Mouse (Mus musculus) MEL (cell line): ENCODE results near the gene Cntnap2. TPM values are rescaled to one million over a fixed set of nuclear protein-coding genes. Genes with fewer than 3 reads are reported as not detected.

Experiments used
- DNase-seq: peaks from one replicate; pipeline ENCODE4 v3.0.0; 2011; ENCODE audit warnings: low read depth, low spot score
- H3K27ac ChIP-seq: 2 replicates; pipeline ENCODE4 v1.5.1; 2012; ENCODE audit warnings: low read depth, mild to moderate bottlenecking, control low read depth, low read length, moderate library complexity; ENCODE audit not compliant: control insufficient read depth
- H3K27me3 ChIP-seq, 2 experiments: fragments of 150-350 bp in 1 of 2; sonication (generic) in 1 of 2; 2 replicates each; pipeline ENCODE4 v1.6.1; 2012; ENCODE audit warnings: low read length in 2 of 2, mild to moderate bottlenecking in 2 of 2, improper control_type of control experiment in 1 of 2, moderate library complexity in 1 of 2; ENCODE audit not compliant: insufficient read depth in 2 of 2, control insufficient read depth in 1 of 2
- H3K36me3 ChIP-seq, 2 experiments: 2 replicates each; pipeline ENCODE4 v1.6.1; 2012 to 2014; ENCODE audit warnings: low read length in 2 of 2, improper control_type of control experiment in 1 of 2, inconsistent platforms in 1 of 2, mild to moderate bottlenecking in 1 of 2; ENCODE audit not compliant: insufficient read depth in 2 of 2, control insufficient read depth in 1 of 2
- H3K4me1 ChIP-seq, 2 experiments: fragments of 150-350 bp in 1 of 2; sonication (generic) in 1 of 2; 2 replicates each; pipeline ENCODE4 v1.6.1; 2012; ENCODE audit warnings: low read length in 2 of 2, improper control_type of control experiment in 1 of 2, mild to moderate bottlenecking in 1 of 2; ENCODE audit not compliant: insufficient read depth in 2 of 2, control insufficient read depth in 1 of 2
- H3K4me3 ChIP-seq, 2 experiments: fragments of 150-350 bp in 1 of 2; sonication (generic) in 1 of 2; 2 replicates each; pipeline ENCODE4 v1.5.1; 2012; ENCODE audit warnings: low read depth in 2 of 2, low read length in 2 of 2, mild to moderate bottlenecking in 2 of 2, moderate library complexity in 2 of 2, control low read depth in 1 of 2, improper control_type of control experiment in 1 of 2; ENCODE audit not compliant: control insufficient read depth in 1 of 2, insufficient read depth in 1 of 2
- H3K79me2 ChIP-seq: 2 replicates; pipeline ENCODE4 v1.6.1; 2012; ENCODE audit warnings: mild to moderate bottlenecking, low read length, moderate library complexity; ENCODE audit not compliant: control insufficient read depth, poor library complexity, insufficient read depth
- H3K9ac ChIP-seq: 2 replicates; pipeline ENCODE4 v1.6.1; 2012; ENCODE audit warnings: low read depth, mild to moderate bottlenecking, control low read depth, low read length, moderate library complexity; ENCODE audit not compliant: control insufficient read depth, poor library complexity, severe bottlenecking
- H3K9me3 ChIP-seq: fragments of 150-350 bp; sonication (generic); replicated peaks from 2 replicates; pipeline ENCODE4 v1.6.1; 2012; ENCODE audit warnings: mild to moderate bottlenecking, low read length, improper control_type of control experiment, moderate library complexity; ENCODE audit not compliant: insufficient read depth
- BHLHE40 ChIP-seq: IDR thresholded peaks from 2 replicates; pipeline ENCODE4 v1.6.1; 2012; ENCODE audit warnings: low read depth, mild to moderate bottlenecking, inconsistent platforms, low read length, improper control_type of control experiment, borderline replicate concordance
- CTCF ChIP-seq, 3 experiments: IDR thresholded peaks in 2 of 3; conservative IDR thresholded peaks in 1 of 3; 2 replicates each; pipeline ENCODE4 v1.5.1; 2011 to 2012; ENCODE audit warnings: low read length in 3 of 3, low read depth in 2 of 3, mild to moderate bottlenecking in 2 of 3, improper control_type of control experiment in 1 of 3, inconsistent platforms in 1 of 3, mixed read lengths in 1 of 3, moderate library complexity in 1 of 3; ENCODE audit not compliant: control insufficient read depth in 1 of 3, insufficient read depth in 1 of 3, poor library complexity in 1 of 3, severe bottlenecking in 1 of 3
- E2F4 ChIP-seq: IDR thresholded peaks from 2 replicates; pipeline ENCODE4 v1.6.1; 2011; ENCODE audit warnings: low read depth, low read length, improper control_type of control experiment, borderline replicate concordance
- HCFC1 ChIP-seq: IDR thresholded peaks from 2 replicates; pipeline ENCODE4 v1.6.1; 2012; ENCODE audit warnings: low read depth, mild to moderate bottlenecking, inconsistent platforms, low read length, improper control_type of control experiment, moderate library complexity
- JUND ChIP-seq: IDR thresholded peaks from 2 replicates; pipeline ENCODE4 v1.6.1; 2011; ENCODE audit warnings: low read depth, mild to moderate bottlenecking, improper control_type of control experiment, low read length
- KAT2A ChIP-seq: conservative IDR thresholded peaks from 2 replicates; pipeline ENCODE4 v1.6.1; 2012; ENCODE audit warnings: low read depth, low read length, improper control_type of control experiment, inconsistent platforms
- MAFK ChIP-seq: IDR thresholded peaks from 2 replicates; pipeline ENCODE4 v1.6.1; 2011; ENCODE audit warnings: low read depth, mild to moderate bottlenecking, low read length, improper control_type of control experiment, borderline replicate concordance
- MAZ ChIP-seq: IDR thresholded peaks from 2 replicates; pipeline ENCODE4 v1.6.1; 2012; ENCODE audit warnings: low read depth, mild to moderate bottlenecking, inconsistent platforms, low read length, improper control_type of control experiment
- MXI1 ChIP-seq: IDR thresholded peaks from 2 replicates; pipeline ENCODE4 v1.6.1; 2011; ENCODE audit warnings: mild to moderate bottlenecking, low read depth, low read length, improper control_type of control experiment
- MYB ChIP-seq: IDR thresholded peaks from 2 replicates; pipeline ENCODE4 v1.6.1; 2011; ENCODE audit warnings: mild to moderate bottlenecking, low read depth, low read length, improper control_type of control experiment
- POLR2AphosphoS2 ChIP-seq: IDR thresholded peaks from 2 replicates; pipeline ENCODE4 v1.6.1; 2011; ENCODE audit warnings: low read length, improper control_type of control experiment
- POLR2AphosphoS5 ChIP-seq: IDR thresholded peaks from 2 replicates; pipeline ENCODE4 v1.6.1; 2012; ENCODE audit warnings: low read depth, borderline replicate concordance, mild to moderate bottlenecking, inconsistent platforms, low read length, moderate library complexity, mixed read lengths
- RAD21 ChIP-seq: IDR thresholded peaks from 2 replicates; pipeline ENCODE4 v1.6.1; 2011; ENCODE audit warnings: mild to moderate bottlenecking, low read depth, low read length, improper control_type of control experiment
- RCOR1 ChIP-seq: IDR thresholded peaks from 2 replicates; pipeline ENCODE4 v1.6.1; 2012; ENCODE audit warnings: low read depth, mild to moderate bottlenecking, inconsistent platforms, low read length, improper control_type of control experiment
- SMC3 ChIP-seq: IDR thresholded peaks from 2 replicates; pipeline ENCODE4 v1.6.1; 2011; ENCODE audit warnings: low read depth, low read length, improper control_type of control experiment
- TBP ChIP-seq: IDR thresholded peaks from 2 replicates; pipeline ENCODE4 v1.8.0; 2011; ENCODE audit warnings: low read depth, low read length, improper control_type of control experiment
- TCF12 ChIP-seq: IDR thresholded peaks from 2 replicates; pipeline ENCODE4 v1.6.1; 2014; ENCODE audit warnings: low read depth, mild to moderate bottlenecking, inconsistent platforms, low read length, improper control_type of control experiment, moderate library complexity
- ZMIZ1 ChIP-seq: IDR thresholded peaks from 2 replicates; pipeline ENCODE4 v1.6.1; 2012; ENCODE audit warnings: low read depth, mild to moderate bottlenecking, inconsistent platforms, low read length, improper control_type of control experiment, moderate library complexity
- polyA plus RNA-seq, 2 experiments: library from polyadenylated mRNA; stranded (reverse) in 1 of 2; unstranded in 1 of 2; fragments of >175 nt in 1 of 2; fragments of >200 nt in 1 of 2; gene quantifications; 2 replicates each; pipeline versions ENCODE4 v1.2.1 to v1.2.4; 2012; ENCODE audit warnings: low replicate concordance in 2 of 2, low read depth in 1 of 2; ENCODE audit not compliant: insufficient read length in 2 of 2, insufficient read depth in 1 of 2, missing spikeins in 1 of 2
- total RNA-seq: library from RNA; depleted of rRNA; stranded (reverse); fragments of 300-350 nt; gene quantifications from 2 replicates; pipeline ENCODE4 v1.2.3, GENCODE M21; 2012

Cntnap2 gene
- total and polyA plus RNA-seq, 3 experiments: 0.01 TPM; not detected in 2

- TF ChIP-seq TCF12 (no peak), HCFC1 (no peak), MAZ (no peak)
These were observed 1715.4 kb downstream of the Cntnap2 start (continued) for GRCm38 (mm10) chr6:46774529-46774928.

- no peaks in the 10 kb centered on the region for H3K4me1 ChIP-seq
- H3K79me2 ChIP-seq: no peaks in the 10 kb centered on the region
- no peak overlapping the region for H3K27ac ChIP-seq
- no peaks in the 10 kb centered on the region for H3K9me3 ChIP-seq
- no peaks in the 10 kb centered on the region for H3K36me3 ChIP-seq
- no peaks in the 10 kb centered on the region for H3K27me3 ChIP-seq
- no peak overlapping the region for H3K9ac ChIP-seq
- H3K4me3 ChIP-seq: no peak overlapping the region
- DNase-seq: no peak
- TF ChIP-seq MAFK (no peak), POLR2AphosphoS2 (no peak), CTCF (IDR thresholded peaks at IDR 0.05 in 2 of 3, conservative IDR thresholded peaks at IDR 0.05 in 1 of 3; ENCODE audit: control insufficient read depth in 1 of 3, insufficient read depth in 1 of 3, low read depth in 2 of 3, low read length in 3 of 3, poor library complexity in 1 of 3, severe bottlenecking in 1 of 3) (no peak), SMC3 (no peak)
- TF ChIP-seq, all 39 proteins: peak for 0
These were observed 1743.3 kb downstream of the Cntnap2 start for GRCm38 (mm10) chr6:46802264-46803110.

- no peak for DNase-seq
- TF ChIP-seq POLR2AphosphoS5: no peak
- TF ChIP-seq BHLHE40: no peak
- no peak overlapping the region for H3K9ac ChIP-seq
These were observed 1797.5 kb downstream of the Cntnap2 start for GRCm38 (mm10) chr6:46856635-46857034.

GRCm38 (mm10) chr6:46861076-46861475 is 1801.9 kb downstream of the Cntnap2 start:
- no peak for DNase-seq
- Histone ChIP-seq H3K36me3 (no peaks in the 10 kb centered on the region), H3K27me3 (no peaks in the 10 kb centered on the region), H3K79me2 (no peaks in the 10 kb centered on the region), H3K9ac (no peak overlapping the region), H3K4me3 (no peak overlapping the region), H3K27ac (no peak overlapping the region), H3K4me1 (no peaks in the 10 kb centered on the region), H3K9me3 (no peaks in the 10 kb centered on the region)
- TF ChIP-seq RAD21 (no peak), RCOR1 (no peak), TBP (no peak), MXI1 (no peak), JUND (no peak), E2F4 (no peak), ZMIZ1 (no peak), POLR2AphosphoS5 (no peak), MYB (no peak), KAT2A (no peak)

More at GRCm38 (mm10) chr6:46856635-46857034, 1797.5 kb downstream of the Cntnap2 start:
- no peaks in the 10 kb centered on the region for H3K79me2 ChIP-seq
- H3K4me3 ChIP-seq: no peak overlapping the region
- no peaks in the 10 kb centered on the region for H3K36me3 ChIP-seq
- no peaks in the 10 kb centered on the region for H3K27me3 ChIP-seq
- no peaks in the 10 kb centered on the region for H3K4me1 ChIP-seq
- no peak overlapping the region for H3K27ac ChIP-seq
- H3K9me3 ChIP-seq: no peaks in the 10 kb centered on the region
